In genomic region chr8:95715676-95716531, GRCm38 (mm10) we compare ENCODE assay signal across 8 mouse cellular contexts. TPM values are rescaled to one million over a fixed set of nuclear protein-coding genes. Genes with fewer than 3 reads are reported as not detected.
DNase-seq lines count a peak whose midpoint lies in the region; ATAC-seq lines count a peak whose summit lies in the region.

Gene Setd6 (plus strand): TSS chr8:95715881.

- 1% methylated on average over 79 of the region's 79 CpGs for WGBS in heart, embryonic 10.5 days
- under 1% methylated on average over 75 of the region's 79 CpGs for WGBS in kidney, embryonic 15.5 days
- WGBS in liver, embryonic 13.5 days (ENCODE audit: insufficient replicate concordance), result under 1% methylated on average over 77 of the region's 79 CpGs
- under 1% methylated on average over 78 of the region's 79 CpGs for WGBS in stomach, embryonic 15.5 days

- no peaks in the 10 kb centered on the region for H3K27me3 ChIP-seq in heart, embryonic 10.5 days (ENCODE audit: insufficient read depth, poor library complexity, severe bottlenecking)
- H3K27me3 ChIP-seq in kidney, embryonic 15.5 days, result no peaks in the 10 kb centered on the region
- no peaks in the 10 kb centered on the region for H3K27me3 ChIP-seq in liver, embryonic 13.5 days
- no peaks in the 10 kb centered on the region for H3K27me3 ChIP-seq in stomach, embryonic 15.5 days (replicated peaks)

- H3K4me1 ChIP-seq in heart, embryonic 10.5 days, result peaks cover 36% of the 10 kb centered on the region
- peaks cover 23% of the 10 kb centered on the region for H3K4me1 ChIP-seq in kidney, embryonic 15.5 days
- H3K4me1 ChIP-seq in liver, embryonic 13.5 days (replicated peaks), result peaks cover 61% of the 10 kb centered on the region
- peaks cover 13% of the 10 kb centered on the region for H3K4me1 ChIP-seq in stomach, embryonic 15.5 days

- DNase-seq in CD4-positive, CD25-positive, alpha-beta regulatory T cell, adult 2 months (ENCODE audit: low read depth, low spot score), result peak; percentile 92
- peak; percentile 93 for DNase-seq in brain, adult 2 months (ENCODE audit: low read depth, low spot score)
- DNase-seq in heart, embryonic 10.5 days (ENCODE audit: low spot score), result peak; percentile 95
- peak; percentile 84 for DNase-seq in liver, embryonic 13.5 days
- peak; percentile 65 to 80 for DNase-seq in natural killer cell, adult 2 months (ENCODE audit: low spot score in 2 of 2)

- peak within 1 kb of the TSS; percentile 87 for H3K4me2 ChIP-seq in kidney, embryonic 15.5 days
- peak within 1 kb of the TSS; percentile 96 for H3K4me2 ChIP-seq in liver, embryonic 13.5 days
- H3K4me2 ChIP-seq in stomach, embryonic 15.5 days, result peak within 1 kb of the TSS; percentile 89

- H3K36me3 ChIP-seq in heart, embryonic 10.5 days, result peaks cover 70% of the 10 kb centered on the region
- peaks cover 40% of the 10 kb centered on the region for H3K36me3 ChIP-seq in kidney, embryonic 15.5 days
- H3K36me3 ChIP-seq in liver, embryonic 13.5 days, result peaks cover 34% of the 10 kb centered on the region
- H3K36me3 ChIP-seq in stomach, embryonic 15.5 days, result peaks cover 14% of the 10 kb centered on the region

- H3K27ac ChIP-seq in heart, embryonic 10.5 days, result peak within 1 kb of the TSS; percentile 95
- H3K27ac ChIP-seq in kidney, embryonic 15.5 days, result peak within 1 kb of the TSS; percentile 79
- H3K27ac ChIP-seq in liver, embryonic 13.5 days, result peak within 1 kb of the TSS; percentile 83
- H3K27ac ChIP-seq in stomach, embryonic 15.5 days, result peak within 1 kb of the TSS; percentile 64; the same call in 1 of the 2 replicates

- ATAC-seq in erythroblast, adult 5-6 weeks (replicated peaks; ENCODE audit: low FRiP score, poor library complexity, severe bottlenecking), result peak; percentile 87
- peak; percentile 91 for ATAC-seq in kidney, embryonic 15.5 days (replicated peaks; ENCODE audit: low FRiP score)
- peak; percentile 87 for ATAC-seq in liver, embryonic 13.5 days (ENCODE audit: low read depth)
- peak; percentile 86 for ATAC-seq in stomach, embryonic 15.5 days (ENCODE audit: insufficient read depth, low FRiP score, low read depth)

- H3K9ac ChIP-seq in kidney, embryonic 15.5 days, result peak within 1 kb of the TSS; percentile 79
- peak within 1 kb of the TSS; percentile 91 for H3K9ac ChIP-seq in liver, embryonic 13.5 days
- H3K9ac ChIP-seq in stomach, embryonic 15.5 days, result peak within 1 kb of the TSS; percentile 74

- peak within 1 kb of the TSS; percentile 95 for H3K4me3 ChIP-seq in heart, embryonic 10.5 days
- peak within 1 kb of the TSS; percentile 95 for H3K4me3 ChIP-seq in kidney, embryonic 15.5 days (replicated peaks)
- peak within 1 kb of the TSS; percentile 93 for H3K4me3 ChIP-seq in liver, embryonic 13.5 days (replicated peaks)
- peak within 1 kb of the TSS; percentile 89 for H3K4me3 ChIP-seq in stomach, embryonic 15.5 days (replicated peaks)

- H3K9me3 ChIP-seq in heart, embryonic 10.5 days, result no peaks in the 10 kb centered on the region
- H3K9me3 ChIP-seq in kidney, embryonic 15.5 days (replicated peaks), result no peaks in the 10 kb centered on the region
- H3K9me3 ChIP-seq in liver, embryonic 13.5 days (replicated peaks), result no peaks in the 10 kb centered on the region
- H3K9me3 ChIP-seq in stomach, embryonic 15.5 days, result no peaks in the 10 kb centered on the region

RNA-seq across cellular contexts. Expression of gene Setd6, which starts in this region (rescaled TPM):
- 4.6 TPM in 1 of 2 replicates, not detected in the other for total RNA-seq in erythroblast, adult 5-6 weeks (2015; ENCODE audit: low replicate concordance)
- 1.5 and 7.2 TPM in 2 replicates for total RNA-seq in erythroblast, adult 5-6 weeks (2017; ENCODE audit: low replicate concordance)
- polyA plus RNA-seq in heart, embryonic 10.5 days (2016; fragmentation: Nextera tagmentation; extraction: Ambion mirVana), result 24.5 and 30.2 TPM in 2 replicates
- 19.7 and 19.9 TPM in 2 replicates for polyA plus RNA-seq in kidney, embryonic 15.5 days (2015; fragmentation: Nextera tagmentation; extraction: Ambion mirVana)
- polyA plus RNA-seq in liver, embryonic 13.5 days (2015; fragmentation: Nextera tagmentation; extraction: Ambion mirVana), result 22.8 and 23.1 TPM in 2 replicates
- 20.9 and 23.8 TPM in 2 replicates for polyA plus RNA-seq in stomach, embryonic 15.5 days (2015; fragmentation: Nextera tagmentation; extraction: Ambion mirVana)

Comparison
In these comparisons a context has a peak if more than half of its experiments do, and no peak if none do; other contexts are left out.
1. Peak in every context shown above with its lines: DNase-seq, ATAC-seq, H3K4me3 ChIP-seq and H3K27ac ChIP-seq.